Mouse (Mus musculus): ENCODE measurements around the gene Men1. TPM values are rescaled to one million over a fixed set of nuclear protein-coding genes. Genes with fewer than 3 reads are reported as not detected.
"Not testable (repeated sequence)": the region's sequence is repeated elsewhere in the genome, so short reads cannot be mapped to it uniquely, and the experiment has no call there.

The Men1 gene
- polyA plus RNA-seq, 1 experiment from 2014 or later: 96.2 TPM

DNA sequence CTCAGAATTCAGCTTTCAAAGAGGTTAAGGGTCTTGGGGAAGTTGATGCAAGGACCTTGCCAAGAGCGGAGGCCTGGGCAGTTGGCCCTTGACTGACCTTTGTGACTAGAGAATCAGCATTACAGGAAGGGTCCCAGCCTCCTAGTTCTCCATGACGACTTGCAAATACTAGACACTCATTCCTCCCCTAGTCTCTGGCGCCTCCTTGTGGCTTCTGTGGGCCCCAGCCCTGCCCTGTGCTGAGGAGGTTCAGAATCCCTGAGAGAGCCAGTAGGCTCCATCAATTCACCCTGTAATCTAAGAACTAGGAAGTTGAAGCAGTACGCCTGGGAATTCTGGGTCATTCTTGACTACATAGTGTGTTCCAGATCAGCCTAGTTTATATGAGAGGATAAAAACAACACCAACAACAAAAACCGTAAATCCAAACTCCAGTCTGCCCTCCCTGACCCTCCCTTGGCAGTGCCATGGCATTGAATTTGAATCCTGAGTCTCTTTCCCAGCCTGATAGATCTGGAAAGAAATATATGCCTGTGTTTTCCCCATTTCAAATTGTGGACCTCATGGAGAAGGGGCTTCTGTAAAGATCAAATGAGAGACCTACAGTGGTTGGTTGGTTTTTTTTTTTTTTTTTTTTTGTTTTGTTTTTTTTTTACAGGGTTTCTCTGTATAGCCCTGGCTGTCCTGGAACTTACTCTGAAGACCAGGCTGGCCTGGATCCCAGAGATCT is 29.8 kb upstream of the Men1 start:
- ATAC-seq (ENCODE audit: low FRiP score, low TSS enrichment): peak; percentile 77
- H3K27ac ChIP-seq (ENCODE audit: low read length): no peak overlapping the region
- peaks cover 14% of the 10 kb centered on the region for H3K4me1 ChIP-seq (ENCODE audit: insufficient read depth, low read length)
- H3K4me2 ChIP-seq (replicated peaks; ENCODE audit: low read depth, low read length): no peak overlapping the region
- no peaks in the 10 kb centered on the region for H3K9me3 ChIP-seq (ENCODE audit: low read length)
- H3K4me3 ChIP-seq (ENCODE audit: low read length): no peak overlapping the region
- peaks cover 1% of the 10 kb centered on the region; the same call in 1 of the 2 replicates for H3K36me3 ChIP-seq (ENCODE audit: insufficient read depth, low read length)
- H3K27me3 ChIP-seq (ENCODE audit: insufficient read depth, low read length): no peaks in the 10 kb centered on the region
- H3K9ac ChIP-seq (replicated peaks; ENCODE audit: low read length): no peak overlapping the region
- 21% methylated on average over 5 of the region's 5 CpGs for WGBS

DNA sequence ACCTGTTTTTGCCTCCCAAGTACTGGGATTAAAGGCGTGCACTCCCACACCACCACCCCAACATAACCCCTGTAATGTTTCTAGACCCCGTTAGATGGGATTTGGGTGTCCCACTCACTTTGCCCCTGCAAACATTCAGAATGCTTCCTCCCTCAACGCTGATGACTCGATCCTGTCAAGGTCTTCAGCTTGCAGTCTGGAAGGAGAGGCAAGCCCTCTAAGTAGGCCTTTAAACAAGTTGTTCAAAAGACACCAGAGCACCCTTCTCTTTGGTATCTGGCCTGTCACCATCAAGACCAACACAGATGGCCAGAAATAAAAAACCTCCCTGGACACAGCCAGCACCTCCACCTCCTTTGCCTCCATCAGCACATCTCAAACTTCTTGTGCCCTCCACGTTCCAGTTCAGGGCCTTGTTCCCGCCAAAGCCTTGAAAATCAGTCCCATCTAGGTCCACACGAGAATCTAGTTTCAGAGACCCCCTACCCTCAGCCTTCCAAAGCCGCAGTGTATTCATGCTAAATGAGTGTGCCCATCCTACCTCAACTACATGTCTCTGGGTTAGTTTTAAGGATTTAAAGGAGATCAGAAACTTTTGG is 29.2 kb upstream of the Men1 start:
- H3K9me3 ChIP-seq (ENCODE audit: low read length): no peaks in the 10 kb centered on the region
- no peaks in the 10 kb centered on the region for H3K27me3 ChIP-seq (ENCODE audit: insufficient read depth, low read length)
- WGBS: 55% methylated on average over 8 of the region's 8 CpGs
- H3K4me2 ChIP-seq (replicated peaks; ENCODE audit: low read depth, low read length): peak overlapping the region; percentile 66
- peak overlapping the region; percentile 85 for H3K9ac ChIP-seq (replicated peaks; ENCODE audit: low read length)
- peak overlapping the region; percentile 87 for H3K27ac ChIP-seq (ENCODE audit: low read length)
- no peaks in the 10 kb centered on the region; the same call in 1 of the 2 replicates for H3K36me3 ChIP-seq (ENCODE audit: insufficient read depth, low read length)
- peak overlapping the region; percentile 70 for H3K4me3 ChIP-seq (ENCODE audit: low read length)
- no peak for ATAC-seq (ENCODE audit: low FRiP score, low TSS enrichment)
- H3K4me1 ChIP-seq (ENCODE audit: insufficient read depth, low read length): peaks cover 14% of the 10 kb centered on the region

DNA sequence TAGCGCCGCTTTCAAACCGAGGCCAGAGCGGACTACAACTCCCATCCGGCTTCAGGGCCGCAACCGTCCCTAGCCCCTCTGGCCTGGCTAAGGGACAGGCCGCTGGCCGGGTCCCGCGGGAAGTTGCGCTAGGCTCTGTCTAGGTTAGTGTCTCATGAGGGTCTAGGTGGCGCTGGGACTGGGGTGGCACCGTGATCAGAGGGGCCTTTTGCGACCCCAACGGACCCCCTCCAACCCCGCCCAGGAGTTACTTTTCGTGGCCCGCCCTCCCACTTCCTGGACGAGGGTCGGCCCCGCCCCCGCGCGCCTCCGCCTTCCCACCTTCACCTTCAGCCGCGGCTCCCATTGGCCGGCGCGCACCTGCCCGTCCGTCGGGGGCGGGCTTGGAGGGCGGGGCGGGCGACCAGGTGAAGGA is 28.6 kb upstream of the Men1 start, which contains the start of gene Cdc42bpg:
TSS of gene Cdc42bpg (plus strand) at position 320 of the 415 bp plus-strand sequence.
- peak; percentile 81 for ATAC-seq (ENCODE audit: low FRiP score, low TSS enrichment)
- Histone ChIP-seq H3K9ac (replicated peaks; ENCODE audit: low read length) (peak within 1 kb of the TSS; percentile 85), H3K27ac (ENCODE audit: low read length) (peak within 1 kb of the TSS; percentile 87), H3K27me3 (ENCODE audit: insufficient read depth, low read length) (no peaks in the 10 kb centered on the region), H3K4me2 (replicated peaks; ENCODE audit: low read depth, low read length) (peak within 1 kb of the TSS; percentile 66), H3K4me1 (ENCODE audit: insufficient read depth, low read length) (peaks cover 14% of the 10 kb centered on the region), H3K36me3 (ENCODE audit: insufficient read depth, low read length) (no peaks in the 10 kb centered on the region; the same call in 1 of the 2 replicates), H3K4me3 (ENCODE audit: low read length) (peak within 1 kb of the TSS; percentile 70), H3K9me3 (ENCODE audit: low read length) (no peaks in the 10 kb centered on the region)
- under 1% methylated on average over 36 of the region's 38 CpGs for WGBS

DNA sequence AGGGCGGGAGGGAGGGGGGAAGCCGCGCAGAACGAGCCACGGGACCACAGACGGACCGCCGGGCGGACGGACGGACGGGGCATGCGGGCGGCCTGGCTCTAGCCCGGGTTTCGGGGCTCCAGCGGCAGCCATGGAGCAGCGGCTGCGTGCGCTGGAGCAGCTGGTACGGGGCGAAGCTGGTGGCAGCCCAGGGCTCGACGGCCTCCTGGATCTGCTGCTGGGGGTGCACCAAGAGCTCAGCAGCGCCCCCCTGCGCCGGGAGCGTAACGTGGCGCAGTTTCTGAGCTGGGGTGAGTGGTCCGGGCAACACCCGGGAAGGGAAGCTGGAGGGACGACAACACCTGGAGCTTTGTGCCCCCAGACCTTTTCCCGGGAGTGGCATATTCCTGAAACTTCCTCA is 28.2 kb upstream of the Men1 start:
- peak overlapping the region; percentile 70 for H3K4me3 ChIP-seq (ENCODE audit: low read length)
- peak overlapping the region; percentile 66 for H3K4me2 ChIP-seq (replicated peaks; ENCODE audit: low read depth, low read length)
- 1% methylated on average over 32 of the region's 34 CpGs for WGBS
- H3K4me1 ChIP-seq (ENCODE audit: insufficient read depth, low read length): peaks cover 14% of the 10 kb centered on the region
- no peaks in the 10 kb centered on the region; the same call in 1 of the 2 replicates for H3K36me3 ChIP-seq (ENCODE audit: insufficient read depth, low read length)
- H3K27ac ChIP-seq (ENCODE audit: low read length): peak overlapping the region; percentile 87
- ATAC-seq (ENCODE audit: low FRiP score, low TSS enrichment): peak; percentile 63
- no peaks in the 10 kb centered on the region for H3K9me3 ChIP-seq (ENCODE audit: low read length)
- no peaks in the 10 kb centered on the region for H3K27me3 ChIP-seq (ENCODE audit: insufficient read depth, low read length)
- peak overlapping the region; percentile 85 for H3K9ac ChIP-seq (replicated peaks; ENCODE audit: low read length)

DNA sequence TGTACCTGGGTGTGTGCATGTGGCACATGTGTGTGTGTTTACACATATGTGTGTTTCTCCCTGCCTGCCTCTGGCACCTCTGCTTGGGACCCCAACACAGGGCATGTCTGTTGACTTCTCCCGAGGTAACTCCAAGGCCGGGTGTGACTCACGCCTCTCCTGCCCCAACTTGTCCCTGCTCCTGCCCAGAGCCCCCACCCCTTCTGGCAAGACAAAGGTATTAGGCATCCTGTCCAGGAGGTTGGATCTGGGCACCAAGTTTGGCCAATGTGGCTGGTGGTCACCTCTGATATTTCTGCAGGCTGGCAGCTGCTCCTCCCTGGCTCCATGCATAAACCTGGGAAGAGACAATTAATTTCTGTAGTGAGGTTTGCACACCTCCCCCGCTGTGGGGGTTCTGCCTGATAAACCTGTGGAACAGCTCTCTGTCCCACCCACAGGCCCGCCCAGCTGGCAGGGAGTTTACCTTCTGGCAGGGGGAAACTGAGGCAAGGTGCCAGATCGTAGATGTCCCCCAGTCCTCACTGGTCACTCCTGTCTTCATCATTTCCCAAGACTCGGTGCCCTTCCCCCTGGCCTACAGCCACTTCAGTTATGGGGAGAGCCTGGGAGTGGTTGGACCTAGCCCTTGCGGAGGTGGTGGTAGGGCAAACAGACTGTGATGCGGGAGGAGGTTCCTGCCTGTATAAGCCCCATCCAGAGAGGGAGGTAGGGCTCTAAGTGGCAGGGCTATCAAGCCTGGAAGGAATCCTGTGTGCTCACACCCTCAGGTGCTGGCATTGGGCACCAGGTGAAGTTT is 26.8 kb upstream of the Men1 start:
- Histone ChIP-seq H3K27me3 (ENCODE audit: insufficient read depth, low read length) (no peaks in the 10 kb centered on the region), H3K9ac (replicated peaks; ENCODE audit: low read length) (0 out of 2 replicates have a peak overlapping the region, but pooled peaks have one; percentile 6), H3K36me3 (ENCODE audit: insufficient read depth, low read length) (peaks cover 7% of the 10 kb centered on the region; the same call in 1 of the 2 replicates), H3K27ac (ENCODE audit: low read length) (no peak overlapping the region), H3K4me2 (replicated peaks; ENCODE audit: low read depth, low read length) (peak overlapping the region; percentile 66; the same call in 1 of the 2 replicates), H3K4me3 (ENCODE audit: low read length) (no peak overlapping the region), H3K4me1 (ENCODE audit: insufficient read depth, low read length) (peaks cover 14% of the 10 kb centered on the region), H3K9me3 (ENCODE audit: low read length) (no peaks in the 10 kb centered on the region)
- WGBS: 80% methylated on average over 9 of the region's 9 CpGs
- ATAC-seq (ENCODE audit: low FRiP score, low TSS enrichment): no peak

DNA sequence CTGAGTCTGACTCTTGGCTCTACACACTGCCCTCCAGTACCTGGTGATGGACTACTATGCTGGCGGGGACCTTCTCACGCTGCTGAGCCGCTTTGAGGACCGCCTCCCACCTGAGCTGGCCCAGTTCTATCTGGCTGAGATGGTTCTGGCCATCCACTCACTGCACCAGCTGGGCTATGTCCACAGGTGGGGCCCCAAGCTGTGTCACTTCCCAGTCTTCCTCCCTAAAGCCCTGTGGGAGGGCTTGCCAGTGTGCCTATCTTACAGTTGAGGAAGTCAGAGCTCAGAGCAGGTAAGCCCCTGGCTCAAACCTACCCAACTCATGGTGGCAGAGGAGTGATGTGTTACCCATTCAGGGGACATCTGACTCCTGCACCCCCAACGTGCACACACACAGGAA is 24.6 kb upstream of the Men1 start:
- Histone ChIP-seq H3K4me3 (ENCODE audit: low read length) (no peak overlapping the region), H3K9ac (replicated peaks; ENCODE audit: low read length) (no peak overlapping the region), H3K27me3 (ENCODE audit: insufficient read depth, low read length) (no peaks in the 10 kb centered on the region), H3K4me2 (replicated peaks; ENCODE audit: low read depth, low read length) (no peak overlapping the region), H3K27ac (ENCODE audit: low read length) (no peak overlapping the region), H3K4me1 (ENCODE audit: insufficient read depth, low read length) (peaks cover 14% of the 10 kb centered on the region), H3K9me3 (ENCODE audit: low read length) (no peaks in the 10 kb centered on the region), H3K36me3 (ENCODE audit: insufficient read depth, low read length) (peaks cover 23% of the 10 kb centered on the region)
- 91% methylated on average over 5 of the region's 5 CpGs for WGBS
- no peak for ATAC-seq (ENCODE audit: low FRiP score, low TSS enrichment)

DNA sequence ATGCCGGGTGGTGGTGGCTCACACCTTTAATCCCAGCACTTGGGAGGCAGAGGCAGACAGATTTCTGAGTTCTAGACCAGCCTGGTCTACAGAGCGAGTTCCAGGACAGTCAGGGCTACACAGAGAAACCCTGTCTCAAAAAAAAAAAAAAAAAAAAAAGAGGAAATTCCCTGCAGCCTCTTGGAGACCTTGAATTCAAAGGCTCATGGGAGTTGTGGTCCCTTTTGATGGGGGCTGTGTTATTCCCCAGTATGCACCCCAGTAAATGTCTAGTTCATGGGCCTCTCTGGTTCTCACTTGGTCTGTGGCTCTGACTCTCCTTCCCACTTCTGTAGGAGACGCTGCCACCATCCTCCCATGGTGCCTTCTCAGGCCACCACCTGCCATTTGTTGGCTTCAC is 23.0 kb upstream of the Men1 start:
- not testable (repeated sequence) for H3K4me3 ChIP-seq (ENCODE audit: low read length); H3K9ac ChIP-seq (replicated peaks; ENCODE audit: low read length); H3K9me3 ChIP-seq (ENCODE audit: low read length); H3K4me1 ChIP-seq (ENCODE audit: insufficient read depth, low read length); H3K4me2 ChIP-seq (replicated peaks; ENCODE audit: low read depth, low read length); ATAC-seq (ENCODE audit: low FRiP score, low TSS enrichment); H3K27ac ChIP-seq (ENCODE audit: low read length); H3K27me3 ChIP-seq (ENCODE audit: insufficient read depth, low read length)
- 85% methylated on average over 3 of the region's 3 CpGs for WGBS
- H3K36me3 ChIP-seq (ENCODE audit: insufficient read depth, low read length): peaks cover 35% of the 10 kb centered on the region

DNA sequence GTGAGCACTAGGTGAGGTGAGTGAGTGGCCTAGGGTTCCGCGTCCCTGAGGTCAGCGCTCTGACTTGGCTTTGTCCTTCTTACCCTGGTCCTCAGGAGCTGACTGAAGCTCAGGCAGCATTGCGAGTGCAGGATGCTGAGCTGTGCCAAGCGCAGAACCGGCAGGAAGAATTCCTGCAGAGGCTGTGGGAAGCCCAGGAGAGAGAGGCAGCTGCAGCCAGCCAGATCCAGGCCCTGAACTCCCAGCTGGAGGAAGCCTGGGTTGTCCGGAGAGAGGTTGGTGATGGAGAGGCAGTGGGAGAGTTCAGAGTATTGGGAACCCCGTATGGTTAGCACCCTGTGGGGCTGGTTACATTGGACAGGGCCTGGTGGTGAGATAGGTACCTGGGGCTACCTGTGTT is 21.0 kb upstream of the Men1 start:
- 92% methylated on average over 8 of the region's 8 CpGs for WGBS

DNA sequence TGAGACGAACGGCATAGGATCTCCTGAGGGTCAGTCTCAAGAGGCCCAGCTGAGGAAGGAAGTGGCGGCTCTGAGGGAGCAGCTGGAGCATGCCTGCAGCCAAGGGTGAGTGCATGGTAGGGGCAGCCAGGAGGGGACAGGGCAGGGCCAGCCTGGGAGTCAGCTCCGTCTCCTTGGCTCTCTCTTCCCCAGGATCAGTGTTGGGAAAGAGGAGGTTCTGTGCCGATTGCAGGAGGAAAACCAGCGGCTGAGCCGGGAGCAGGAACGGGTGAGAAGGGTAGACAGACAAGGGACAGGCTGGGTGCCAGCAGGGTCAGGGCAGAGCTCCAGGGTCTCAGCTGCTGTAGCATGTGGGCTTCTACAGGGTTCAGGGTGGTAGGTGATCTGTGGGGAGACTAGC is 20.3 kb upstream of the Men1 start:
- WGBS: 70% methylated on average over 8 of the region's 8 CpGs
- Histone ChIP-seq H3K4me2 (replicated peaks; ENCODE audit: low read depth, low read length) (no peak overlapping the region), H3K9ac (replicated peaks; ENCODE audit: low read length) (no peak overlapping the region), H3K4me1 (ENCODE audit: insufficient read depth, low read length) (no peaks in the 10 kb centered on the region), H3K27ac (ENCODE audit: low read length) (no peak overlapping the region), H3K36me3 (ENCODE audit: insufficient read depth, low read length) (peaks cover 57% of the 10 kb centered on the region), H3K27me3 (ENCODE audit: insufficient read depth, low read length) (no peaks in the 10 kb centered on the region), H3K4me3 (ENCODE audit: low read length) (no peak overlapping the region), H3K9me3 (ENCODE audit: low read length) (no peaks in the 10 kb centered on the region)
- ATAC-seq (ENCODE audit: low FRiP score, low TSS enrichment): no peak

More for the DNA sequence above, 21.0 kb upstream of the Men1 start:
- Histone ChIP-seq H3K9me3 (ENCODE audit: low read length) (no peaks in the 10 kb centered on the region), H3K36me3 (ENCODE audit: insufficient read depth, low read length) (peaks cover 52% of the 10 kb centered on the region), H3K4me3 (ENCODE audit: low read length) (no peak overlapping the region), H3K9ac (replicated peaks; ENCODE audit: low read length) (no peak overlapping the region), H3K4me1 (ENCODE audit: insufficient read depth, low read length) (no peaks in the 10 kb centered on the region), H3K27ac (ENCODE audit: low read length) (no peak overlapping the region), H3K4me2 (replicated peaks; ENCODE audit: low read depth, low read length) (no peak overlapping the region), H3K27me3 (ENCODE audit: insufficient read depth, low read length) (no peaks in the 10 kb centered on the region)
- ATAC-seq (ENCODE audit: low FRiP score, low TSS enrichment): no peak

Measured in kidney, embryonic 16.5 days (tissue).